Mouse (Mus musculus) cerebellum, adult 18-20 months (tissue): Measurements from ENCODE around the gene Trpm6.

ENCODE experiments used
- DNase-seq, 2 experiments: peaks; one replicate each; pipeline ENCODE4 v3.0.0; 2021

Gene Trpm6

DNA sequence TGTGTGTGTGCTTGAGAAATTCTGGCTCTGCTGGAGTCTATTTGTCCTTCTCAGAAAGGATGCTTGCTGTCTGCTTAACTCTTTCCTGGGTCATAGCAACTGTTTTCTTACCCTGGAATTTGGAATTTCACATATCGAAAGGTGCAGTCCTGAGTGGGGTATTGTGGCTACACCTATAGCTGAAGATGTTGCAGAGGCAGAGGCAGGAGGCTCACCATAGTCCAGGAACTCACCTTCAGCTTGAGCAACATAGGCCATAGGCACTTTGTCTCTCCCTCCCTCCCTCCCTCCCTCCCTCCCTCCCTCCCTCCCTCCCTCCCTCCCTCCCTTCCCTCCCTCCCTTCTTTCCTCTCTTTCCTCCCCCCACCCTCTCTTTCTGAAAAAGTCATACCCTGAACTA, 139.8 kb downstream of the Trpm6 start:
- no peak for DNase-seq

DNA sequence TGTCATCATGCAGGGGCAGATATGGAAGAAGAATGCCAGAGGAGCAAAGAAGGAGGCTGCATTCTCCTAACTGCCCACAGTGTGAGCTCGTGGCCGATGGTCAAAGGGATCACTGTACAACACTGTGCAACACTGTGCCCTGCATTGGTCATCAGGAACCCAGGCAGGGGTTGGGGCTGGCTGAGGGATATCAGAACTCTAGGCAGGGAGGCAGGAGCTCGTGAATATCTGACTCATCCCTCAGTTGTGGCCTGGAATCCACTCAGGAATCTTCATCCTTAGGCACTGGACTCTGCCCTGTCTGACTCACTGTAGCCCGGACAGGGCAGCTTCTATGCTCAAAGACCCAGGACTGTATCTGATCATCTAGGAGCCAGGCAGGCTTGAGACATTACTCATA, 140.4 kb downstream of the Trpm6 start:
- no peak for DNase-seq

DNA sequence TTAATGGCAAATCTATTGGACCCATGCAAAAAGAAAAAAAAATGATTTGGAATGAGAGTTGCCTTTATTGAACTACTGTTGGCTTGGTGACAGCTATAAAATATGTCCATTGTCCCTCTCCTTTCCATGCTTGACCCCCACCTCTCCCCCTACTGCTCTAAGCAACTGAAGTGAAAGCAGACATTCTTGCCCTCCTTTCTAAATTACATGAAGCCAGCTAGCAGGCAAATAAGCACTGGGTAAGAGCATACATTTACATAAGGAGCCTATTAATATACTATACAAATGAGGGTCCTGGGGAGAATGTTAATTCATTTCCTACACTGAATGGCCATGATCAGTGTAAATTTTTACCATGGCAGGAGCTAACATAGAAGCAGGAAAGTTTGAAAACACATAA, 148.5 kb downstream of the Trpm6 start:
- DNase-seq = no peak

GRCm38 (mm10) chr19:18902041-18902693, 152.4 kb downstream of the Trpm6 start:
- DNase-seq = no peak

DNA sequence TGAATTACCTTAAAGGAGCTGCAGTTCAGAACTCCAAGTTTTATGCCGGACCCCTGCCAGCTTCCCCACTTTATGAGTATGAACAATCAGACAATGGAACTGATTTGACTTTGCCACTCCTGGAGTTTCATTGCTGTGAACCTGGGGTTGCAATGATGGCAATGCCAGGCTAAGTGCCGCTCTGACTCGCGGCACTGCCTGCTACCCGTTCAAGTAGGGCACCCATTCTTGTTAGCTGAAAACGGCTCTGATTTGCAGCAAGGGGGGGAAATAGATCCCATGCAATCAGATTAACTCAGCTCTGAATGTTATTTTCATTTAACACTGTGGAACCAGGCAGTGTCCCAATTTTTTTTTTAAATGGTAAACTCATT, 152.9 kb downstream of the Trpm6 start:
- no peak for DNase-seq

DNA sequence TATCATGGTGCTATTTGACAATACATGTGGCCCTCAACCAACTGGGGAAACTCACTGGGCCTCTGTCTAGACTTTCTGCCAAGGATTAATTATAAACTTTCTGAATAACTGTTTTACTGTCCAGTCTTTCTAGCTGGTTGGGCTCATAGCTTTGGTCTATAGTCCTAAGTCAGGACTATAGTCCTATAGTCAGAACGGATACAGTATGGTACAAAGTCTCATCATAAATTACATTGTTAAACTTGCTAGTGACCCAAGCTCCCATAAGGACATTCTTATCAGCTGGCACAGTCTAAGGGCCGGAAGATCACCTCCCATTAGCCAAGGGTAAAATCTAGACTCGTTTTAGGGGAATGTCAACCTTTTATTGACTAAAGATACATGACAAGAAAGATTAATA, 155.7 kb downstream of the Trpm6 start:
- no peak for DNase-seq

- DNase-seq = no peak
These were observed 159.9 kb downstream of the Trpm6 start for GRCm38 (mm10) chr19:18909641-18910040.

- no peak for DNase-seq
These were observed 162.1 kb downstream of the Trpm6 start for GRCm38 (mm10) chr19:18911755-18912340.

DNA sequence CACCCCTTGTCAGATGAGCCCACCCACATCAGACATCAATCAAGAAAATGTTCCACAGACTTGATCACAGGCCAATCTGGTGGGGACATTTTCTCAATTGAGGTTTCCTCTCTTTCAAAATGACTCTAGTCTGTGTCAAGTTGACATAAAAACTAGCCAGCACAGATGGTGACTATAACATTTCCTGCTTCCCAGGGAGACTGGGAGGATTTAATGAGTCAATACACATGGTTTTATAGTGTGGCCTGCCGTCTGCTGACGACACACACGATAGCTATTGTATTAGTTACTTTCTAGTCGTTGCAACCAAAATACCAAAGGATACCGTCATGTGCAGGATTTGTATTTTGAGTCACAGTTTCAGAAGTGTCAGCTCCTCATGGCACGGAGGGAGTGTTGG, 191.6 kb downstream of the Trpm6 start:
- no peak for DNase-seq
